Mouse (Mus musculus) neural tube, embryonic 10.5 days (tissue): ENCODE measurements around the gene S1pr5.
"Not testable (repeated sequence)": the region's sequence is repeated elsewhere in the genome, so short reads cannot be mapped to it uniquely, and the experiment has no call there.

ENCODE experiments used
- DNase-seq: peaks from one replicate; pipeline ENCODE4 v3.0.0-alpha.2; 2017; ENCODE audit warnings: low spot score; ENCODE audit errors: extremely low spot score

S1pr5 gene

GRCm38 (mm10) chr9:21268305-21268704 lies 20.1 kb upstream of the S1pr5 start:
- DNase-seq = no peak

- DNase-seq = no peak
Measured at GRCm38 (mm10) chr9:21266889-21267288, 18.6 kb upstream of the S1pr5 start.

DNA sequence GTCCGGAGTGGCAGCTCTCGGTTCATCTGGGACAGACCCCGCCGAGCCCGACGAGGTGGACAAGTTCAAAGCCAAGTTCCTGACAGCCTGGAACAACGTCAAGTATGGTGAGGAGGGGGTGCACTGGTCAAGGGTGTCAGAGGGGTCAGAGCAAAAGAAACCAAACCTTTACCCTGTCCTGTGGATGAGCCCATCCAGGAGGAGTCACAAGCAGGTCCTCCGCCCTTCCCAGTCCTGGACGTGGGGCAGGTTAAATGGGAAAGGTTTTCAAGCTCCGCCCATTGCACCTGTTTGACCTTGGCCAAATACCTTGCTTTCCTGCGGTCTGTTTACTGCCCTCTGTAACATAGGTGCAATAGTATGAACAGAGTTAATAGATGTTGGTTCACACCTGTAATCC lies 17.4 kb upstream of the S1pr5 start:
- DNase-seq = no peak

DNA sequence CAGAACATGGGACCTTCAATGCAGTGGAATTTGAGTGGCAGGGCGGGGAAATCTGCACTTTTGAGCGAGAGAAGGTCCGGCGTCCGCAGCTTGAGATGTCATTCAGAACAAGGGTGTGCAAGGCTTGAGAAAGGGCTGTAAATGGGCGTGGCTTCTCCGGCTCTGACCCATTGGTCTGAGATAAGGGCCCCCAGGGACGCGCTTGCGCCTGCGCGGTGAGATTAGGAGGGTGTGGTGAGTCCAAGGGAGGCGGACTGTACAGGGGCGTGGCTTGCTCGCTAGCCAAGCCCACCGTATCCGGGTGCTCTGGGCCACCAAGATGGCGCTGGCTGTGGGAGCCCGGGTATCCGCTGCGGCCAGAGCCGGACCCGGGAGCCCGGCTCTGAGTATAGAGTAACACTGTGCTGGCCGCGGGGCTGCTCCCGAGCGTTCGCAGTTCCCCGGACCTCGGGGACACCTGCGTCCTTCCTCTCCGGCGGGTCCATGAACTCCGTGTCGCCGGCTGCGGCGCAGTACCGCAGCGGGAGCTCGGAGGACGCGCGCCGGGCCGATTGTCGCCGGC lies 16.8 kb upstream of the S1pr5 start, which contains the start of gene Atg4d:
Atg4d (plus strand) TSS at position 294 of the 562 bp plus-strand sequence.
- peak; percentile 98 for DNase-seq

DNA sequence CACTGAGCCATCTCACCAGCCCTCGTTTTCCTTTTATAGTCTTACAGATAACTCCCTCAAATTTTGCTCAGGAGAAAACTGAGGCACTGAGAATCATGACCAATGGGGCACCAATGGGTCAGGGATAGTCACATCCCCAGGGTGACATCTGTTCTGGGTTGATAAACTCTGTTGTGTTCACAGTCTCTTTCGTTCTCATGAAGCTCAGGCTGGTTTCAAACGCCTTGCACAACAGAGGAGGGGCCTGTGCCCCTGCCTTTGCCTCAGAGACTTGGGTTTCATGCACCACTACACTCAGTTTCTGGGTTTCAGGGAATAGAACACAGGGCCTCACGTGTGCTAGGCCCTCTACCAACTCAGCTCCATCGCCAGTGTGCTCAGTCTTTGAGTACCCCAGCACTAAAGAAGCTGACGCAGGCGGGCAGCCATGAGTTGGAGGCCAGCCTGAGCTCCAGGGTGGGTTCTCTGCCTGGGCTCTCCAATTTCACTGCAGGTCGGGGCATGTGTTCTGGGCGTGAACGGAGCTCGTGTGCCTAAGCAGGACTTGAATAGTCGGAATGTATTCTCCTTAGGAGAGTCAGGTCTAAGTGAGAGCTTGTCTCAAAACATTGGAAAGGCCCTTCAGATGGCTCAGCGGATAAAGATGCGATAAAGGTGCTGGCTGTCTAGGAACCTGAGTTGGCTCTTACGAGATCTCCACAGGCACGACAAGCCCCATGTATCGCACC lies 16.2 kb upstream of the S1pr5 start:
- no peak for DNase-seq

DNA sequence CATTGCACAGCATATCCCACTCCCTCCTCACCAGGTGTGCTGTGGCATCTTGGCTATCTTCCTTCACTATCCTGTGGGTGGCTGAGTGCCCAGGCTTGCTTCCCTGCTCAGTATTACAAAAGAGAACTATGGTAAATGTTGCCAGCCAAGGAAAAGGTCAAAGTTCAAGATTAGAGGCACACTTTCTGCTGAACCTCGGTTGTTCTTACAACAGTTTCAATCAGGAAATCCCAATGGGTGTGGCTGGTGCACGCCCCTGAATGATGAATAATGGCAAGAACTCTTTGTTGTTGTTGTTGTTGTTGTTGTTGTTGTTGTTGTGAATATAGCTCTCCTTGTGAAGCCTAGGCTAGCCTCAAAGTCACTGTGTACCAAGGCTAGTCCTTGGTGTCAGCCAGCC lies 13.6 kb upstream of the S1pr5 start:
- DNase-seq = no peak

DNA sequence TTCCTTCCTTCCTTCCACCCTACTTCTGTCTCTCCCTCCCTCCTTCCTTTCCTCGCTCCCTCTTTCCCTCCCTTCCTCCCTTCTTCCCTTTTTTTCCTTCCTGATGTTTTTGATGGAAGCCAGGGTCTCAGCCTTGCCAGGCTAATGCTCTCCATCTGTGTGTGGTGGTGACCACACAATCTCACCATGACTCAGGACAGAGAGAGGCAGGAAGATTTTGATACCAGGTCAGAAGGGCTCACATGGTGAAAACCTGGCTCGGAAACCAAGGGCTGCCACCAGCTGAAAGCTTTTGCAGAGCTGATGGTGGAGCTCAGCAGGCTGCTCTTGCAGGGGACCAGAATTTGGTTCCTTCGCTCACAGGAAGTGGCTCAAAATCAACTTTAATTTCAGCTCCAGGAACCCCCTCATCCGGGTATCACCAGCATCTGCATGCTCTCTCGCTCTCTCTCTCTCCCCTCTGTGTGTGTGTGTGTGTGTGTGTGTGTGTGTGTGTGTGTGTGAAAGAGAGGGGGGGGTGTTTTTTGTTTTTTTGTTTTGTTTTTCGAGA lies 12.3 kb upstream of the S1pr5 start:
- no peak for DNase-seq

GRCm38 (mm10) chr9:21256349-21256748 lies 8.1 kb upstream of the S1pr5 start:
- not testable (repeated sequence) for DNase-seq

- DNase-seq = no peak
Measured at GRCm38 (mm10) chr9:21254690-21255089, 6.4 kb upstream of the S1pr5 start.

- DNase-seq = no peak
Measured at GRCm38 (mm10) chr9:21251116-21251735, 3.0 kb upstream of the S1pr5 start.

DNA sequence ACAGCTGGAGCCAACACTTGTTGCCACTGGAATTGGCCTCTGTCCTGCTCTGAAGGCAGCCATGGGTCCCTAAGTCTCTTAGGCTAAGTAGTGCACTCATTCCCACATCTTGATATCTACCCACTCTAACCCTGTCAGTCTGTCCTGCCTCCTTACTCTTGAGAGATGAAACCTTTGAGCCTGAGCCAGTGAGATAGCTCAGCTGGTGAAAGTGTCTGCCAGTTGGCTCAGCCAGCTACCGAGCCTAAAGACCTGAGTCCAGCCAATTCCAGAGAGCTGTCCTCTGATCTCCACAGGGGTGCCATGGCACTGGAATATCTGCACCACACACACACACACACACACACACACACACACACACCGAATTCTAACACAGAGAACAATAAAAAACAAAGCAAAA lies 2.3 kb upstream of the S1pr5 start:
- no peak for DNase-seq

DNA sequence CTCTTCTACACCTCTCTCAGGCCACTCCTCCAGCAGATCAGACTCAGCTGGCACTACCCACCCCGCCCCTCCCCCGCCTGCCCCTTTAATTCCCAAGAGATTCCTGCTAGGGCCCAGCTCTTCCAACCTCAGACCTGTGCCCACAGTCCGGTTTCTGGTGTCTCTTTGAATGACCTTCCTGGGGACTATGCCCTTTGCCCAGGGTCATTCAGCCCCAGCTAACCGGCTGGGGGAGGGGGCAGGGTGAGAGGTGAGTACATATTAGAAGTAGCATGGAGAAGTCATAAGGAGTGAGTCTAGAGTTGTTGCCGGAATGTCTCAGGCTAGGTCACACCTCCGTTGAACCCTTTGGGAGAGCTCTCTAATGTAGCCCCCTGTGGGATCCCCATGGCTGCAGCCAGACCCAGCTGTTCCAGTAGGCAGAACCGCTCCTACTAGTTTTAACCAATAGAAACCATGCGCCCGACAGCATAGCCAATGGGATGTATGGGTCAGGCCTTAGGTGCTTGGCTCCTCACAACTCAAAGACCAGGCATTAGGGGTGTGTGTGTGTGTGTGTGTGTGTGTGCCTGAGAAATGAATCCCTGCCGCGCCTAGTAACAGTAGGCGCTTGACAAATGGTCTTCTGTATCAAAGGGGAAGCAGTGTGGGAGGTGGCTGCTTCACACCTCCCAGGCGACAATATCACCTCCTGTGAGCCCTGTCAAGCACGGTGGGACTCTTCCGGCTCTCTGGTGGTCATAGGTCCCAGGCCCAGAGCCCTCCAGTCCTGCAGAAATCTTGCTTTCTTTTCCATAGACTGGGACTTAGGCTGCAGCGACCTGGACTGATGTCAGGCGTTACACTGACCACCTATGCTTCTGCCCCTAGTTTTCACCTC lies 1.6 kb upstream of the S1pr5 start:
- DNase-seq = no peak

- no peak for DNase-seq
Measured at GRCm38 (mm10) chr9:21246342-21246741, 1.9 kb downstream of the S1pr5 start.

DNA sequence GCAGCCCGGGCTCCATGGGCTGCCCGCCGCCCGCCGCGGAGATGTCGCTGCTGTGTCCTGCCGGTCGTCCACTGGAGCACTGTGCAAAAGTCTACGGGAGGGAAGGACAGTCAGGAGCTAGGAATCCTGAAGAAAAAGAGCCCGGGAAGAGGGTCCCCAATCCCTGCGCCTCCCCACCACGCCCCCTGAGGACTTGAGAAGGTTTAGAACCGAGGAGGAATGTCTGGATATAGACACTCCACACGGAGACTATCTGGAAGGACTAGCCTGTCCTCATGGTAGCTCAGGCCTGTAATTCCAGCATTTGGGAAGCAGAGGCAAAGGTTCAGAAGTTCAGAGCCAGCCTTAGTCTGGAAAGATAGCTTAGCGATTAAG lies 3.1 kb downstream of the S1pr5 start:
- DNase-seq = no peak

DNA sequence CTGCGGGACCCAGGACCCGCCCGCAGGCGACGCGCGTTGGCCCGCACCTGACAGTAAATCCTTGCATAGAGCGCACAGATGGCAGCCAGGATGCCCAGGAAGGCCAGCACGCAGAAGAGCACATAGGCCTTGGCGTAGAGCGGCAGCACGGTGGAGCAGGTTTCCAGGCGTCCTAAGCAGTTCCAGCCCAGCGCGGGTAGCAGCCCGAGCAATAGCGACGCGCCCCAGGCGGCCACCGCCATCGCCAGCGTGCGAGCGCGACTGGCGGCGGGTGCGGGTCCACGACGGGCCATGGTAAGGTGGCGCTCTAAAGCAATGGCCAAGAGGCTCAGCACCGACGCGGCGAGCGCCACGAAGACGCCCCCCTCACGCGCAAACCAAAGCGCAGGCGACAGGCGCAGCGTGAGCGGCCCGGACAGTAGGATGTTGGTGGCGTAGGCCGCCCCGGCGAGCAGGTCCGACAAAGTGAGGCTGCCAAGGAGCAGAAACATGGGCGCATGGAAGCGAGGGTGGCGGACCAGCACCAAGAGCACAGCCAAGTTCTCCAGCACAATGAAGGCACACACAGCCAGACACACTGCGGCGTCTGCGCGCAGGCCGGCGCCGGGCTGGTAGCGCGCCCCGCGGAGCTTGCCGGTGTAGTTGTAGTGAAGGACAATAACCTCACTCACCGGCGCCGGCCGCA lies 3.7 kb downstream of the S1pr5 start:
- peak; percentile 69 for DNase-seq

- no peak for DNase-seq
Measured at GRCm38 (mm10) chr9:21243826-21244427, 4.3 kb downstream of the S1pr5 start.

GRCm38 (mm10) chr9:21241343-21241742 lies 6.9 kb downstream of the S1pr5 start:
- DNase-seq = peak; percentile 79

DNA sequence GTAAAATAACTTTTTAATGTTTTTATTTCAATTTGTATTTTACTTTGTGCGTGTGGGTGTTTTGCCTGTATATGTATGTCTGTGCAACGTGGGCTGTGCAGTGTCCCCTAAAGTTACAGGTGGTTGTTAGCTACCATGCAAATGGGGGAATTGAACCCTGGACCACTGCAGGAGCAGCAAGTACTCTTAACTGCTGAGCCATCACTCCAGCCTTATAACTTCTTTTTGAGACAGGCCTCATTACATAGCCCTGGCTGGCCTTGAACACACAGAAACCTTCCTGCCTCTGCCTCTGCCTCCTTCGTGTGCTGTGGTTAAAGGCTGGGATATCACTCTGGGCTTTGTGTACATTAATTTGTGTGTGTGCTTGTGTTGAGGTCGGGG lies 8.8 kb downstream of the S1pr5 start:
- no peak for DNase-seq

DNA sequence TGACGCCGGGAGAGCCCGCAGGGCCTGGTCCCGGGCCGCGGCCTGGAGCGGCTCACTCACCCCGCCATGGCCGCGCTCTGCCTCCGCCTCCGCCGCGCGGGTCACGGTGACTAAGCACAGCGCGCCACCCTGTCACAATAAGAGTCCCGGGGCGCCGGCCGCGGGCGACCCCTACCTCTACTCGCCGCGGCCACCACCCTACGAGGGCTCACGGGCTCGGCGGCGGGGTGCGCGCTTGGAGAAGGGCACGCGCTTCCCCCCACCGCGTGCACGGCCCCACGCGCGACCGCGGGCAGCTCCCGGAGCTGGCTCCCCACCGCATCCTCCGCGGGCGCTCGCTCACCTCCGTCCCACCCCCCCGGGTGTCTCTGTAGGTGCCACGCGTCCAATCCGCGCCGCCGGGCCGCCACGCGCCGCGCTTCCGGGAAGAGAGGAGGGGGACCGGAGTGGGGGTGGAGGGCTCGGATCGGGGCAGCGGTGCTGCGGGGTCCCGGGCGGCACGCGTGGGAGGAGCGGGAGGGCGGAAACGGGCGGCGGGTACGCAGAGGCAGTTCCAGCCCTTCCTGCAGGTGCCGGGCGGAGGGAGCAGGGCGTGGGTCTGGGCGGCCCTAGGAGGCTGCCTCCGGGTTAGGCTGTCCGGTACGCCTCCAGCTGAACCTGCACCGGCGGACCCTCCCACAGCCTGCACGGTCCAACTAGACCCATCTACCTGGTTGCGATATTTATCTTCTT lies 9.3 kb downstream of the S1pr5 start, which contains the start of gene Keap1:
Keap1 (minus strand) TSS at position 629 of the 732 bp plus-strand sequence.
- DNase-seq = peak; percentile 85
